Mouse (Mus musculus) embryo, embryonic 10.5 days (tissue): ENCODE measurements around the gene Olfr1205.

Source experiments
- DNase-seq: peaks from one replicate; pipeline ENCODE4 v3.0.0-alpha.2; 2015; ENCODE audit warnings: low spot score

Gene Olfr1205

GRCm38 (mm10) chr2:88829437-88829836 lies at the start of gene Olfr1205:
Gene Olfr1205 (plus strand): TSS chr2:88829737.
- no peak for DNase-seq

DNA sequence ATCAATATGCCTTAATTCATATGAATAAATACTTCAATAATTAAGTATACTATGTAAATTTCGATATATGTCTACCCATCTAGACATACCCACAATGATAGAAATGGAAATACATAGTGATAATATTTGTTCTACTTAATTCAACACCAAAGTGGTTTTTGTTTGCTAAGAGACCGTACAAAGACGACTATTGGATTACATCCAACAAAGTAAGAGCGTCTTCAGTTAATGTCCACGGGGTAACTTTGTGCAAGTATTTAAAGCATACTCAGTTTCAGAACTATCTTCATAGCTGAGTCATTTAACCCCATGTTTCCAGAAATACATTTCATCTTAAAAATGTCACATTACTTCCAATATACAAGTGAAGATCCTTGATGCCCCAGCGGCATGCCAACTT lies 36.8 kb upstream of the Olfr1205 start, which contains the start of gene Olfr1201:
Gene Olfr1201, plus strand, starts transcription at position 301 of the 400 bp plus-strand sequence.
- DNase-seq = no peak

- no peak for DNase-seq
Measured at GRCm38 (mm10) chr2:88814196-88814595, 15.3 kb upstream of the Olfr1205 start, which contains the start of gene Olfr1202. Gene Olfr1202 (plus strand): TSS chr2:88814496.

GRCm38 (mm10) chr2:88838477-88838876 lies 8.9 kb downstream of the Olfr1205 start:
- DNase-seq = no peak

GRCm38 (mm10) chr2:88848992-88849391 lies 19.5 kb downstream of the Olfr1205 start, which contains the start of gene Olfr1204:
Gene Olfr1204 (plus strand): TSS chr2:88849292.
- no peak for DNase-seq

DNA sequence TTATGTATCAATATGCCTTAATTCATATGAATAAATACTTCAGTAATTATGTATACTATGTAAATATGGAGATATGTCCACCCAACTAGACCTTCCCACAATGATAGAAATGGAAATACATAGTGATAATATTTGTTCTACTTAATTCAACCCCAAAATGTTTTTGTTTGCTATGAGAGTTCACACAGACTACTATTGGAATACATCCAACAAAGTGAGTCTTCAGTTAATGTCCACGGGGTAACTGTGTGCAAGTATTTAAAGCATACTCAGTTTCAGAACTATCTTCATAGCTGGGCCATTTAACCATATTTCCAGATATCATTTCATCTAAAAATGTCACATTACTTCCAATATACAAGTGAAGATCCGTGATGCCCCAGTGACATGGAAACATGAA lies 33.4 kb downstream of the Olfr1205 start, which contains the start of gene Olfr1206:
Gene Olfr1206, plus strand, starts transcription at position 301 of the 400 bp plus-strand sequence.
- no peak for DNase-seq
